Mouse (Mus musculus) retina, embryonic 14.5 days (tissue): ENCODE measurements around the gene Cabin1.

Experiments used
- DNase-seq: peaks from one replicate; pipeline ENCODE4 v3.0.0-alpha.2; 2015; ENCODE audit warnings: low spot score

Cabin1 gene

GRCm38 (mm10) chr10:75701280-75701679 lies 62.9 kb downstream of the Cabin1 start:
- no peak for DNase-seq

GRCm38 (mm10) chr10:75697693-75698092 lies 66.4 kb downstream of the Cabin1 start:
- DNase-seq: no peak

- no peak for DNase-seq
These were observed 67.4 kb downstream of the Cabin1 start for GRCm38 (mm10) chr10:75696597-75697355.

GRCm38 (mm10) chr10:75695521-75695920 lies 68.6 kb downstream of the Cabin1 start:
- DNase-seq: no peak

GRCm38 (mm10) chr10:75695078-75695477 lies 69.1 kb downstream of the Cabin1 start:
- no peak for DNase-seq

GRCm38 (mm10) chr10:75694567-75694966 lies 69.6 kb downstream of the Cabin1 start:
- no peak for DNase-seq

- DNase-seq: peak; percentile 8
These were observed 70.5 kb downstream of the Cabin1 start for GRCm38 (mm10) chr10:75693451-75694233.

GRCm38 (mm10) chr10:75688598-75688997 lies 75.5 kb downstream of the Cabin1 start:
- DNase-seq: no peak

GRCm38 (mm10) chr10:75686724-75687123 lies 77.4 kb downstream of the Cabin1 start:
- DNase-seq: no peak

GRCm38 (mm10) chr10:75684035-75685004 lies 79.8 kb downstream of the Cabin1 start:
- peak; percentile 84 for DNase-seq

GRCm38 (mm10) chr10:75680574-75681001 lies 83.6 kb downstream of the Cabin1 start:
- DNase-seq: no peak

GRCm38 (mm10) chr10:75679204-75679603 lies 84.9 kb downstream of the Cabin1 start:
- no peak for DNase-seq

- DNase-seq: no peak
These were observed 86.2 kb downstream of the Cabin1 start for GRCm38 (mm10) chr10:75677989-75678388.

GRCm38 (mm10) chr10:75677571-75677970 lies 86.6 kb downstream of the Cabin1 start:
- no peak for DNase-seq

GRCm38 (mm10) chr10:75676819-75677565 lies 87.1 kb downstream of the Cabin1 start:
- no peak for DNase-seq

GRCm38 (mm10) chr10:75676286-75676685 lies 87.9 kb downstream of the Cabin1 start:
- no peak for DNase-seq

GRCm38 (mm10) chr10:75675594-75675993 lies 88.5 kb downstream of the Cabin1 start:
- no peak for DNase-seq

- DNase-seq: no peak
These were observed 94.2 kb downstream of the Cabin1 start for GRCm38 (mm10) chr10:75669936-75670335.

GRCm38 (mm10) chr10:75667911-75668270 lies 96.2 kb downstream of the Cabin1 start:
- peak; percentile 61 for DNase-seq

GRCm38 (mm10) chr10:75667115-75667910 lies 96.8 kb downstream of the Cabin1 start:
- DNase-seq: peak; percentile 68
